Mouse (Mus musculus) midbrain, embryonic 13.5 days (tissue): ENCODE data around the gene Ccl1. TPM values are rescaled to one million over a fixed set of nuclear protein-coding genes. Genes with fewer than 3 reads are reported as not detected.

Experiments
- ATAC-seq: fragments of 200-750 bp; cut with Nextera tagmentation; 2 replicates; pipeline ENCODE4 v1.8.0; 2017; ENCODE audit warnings: mild to moderate bottlenecking, moderate TSS enrichment, moderate library complexity
- H3K27ac ChIP-seq: fragments of 300-500 bp; sonication (generic); 2 replicates; pipeline ENCODE4 v1.5.1; 2015; ENCODE audit warnings: inconsistent platforms, mild to moderate bottlenecking, moderate library complexity
- H3K27me3 ChIP-seq: fragments of 300-500 bp; sonication (generic); 2 replicates; pipeline ENCODE4 v1.6.1; 2015; ENCODE audit warnings: mild to moderate bottlenecking, inconsistent platforms
- H3K36me3 ChIP-seq: fragments of 300-500 bp; sonication (generic); 2 replicates; pipeline ENCODE4 v1.6.1; 2015; ENCODE audit warnings: mild to moderate bottlenecking, inconsistent platforms
- H3K4me1 ChIP-seq: fragments of 300-500 bp; sonication (generic); replicated peaks from 2 replicates; pipeline ENCODE4 v1.6.1; 2015; ENCODE audit warnings: inconsistent platforms
- H3K4me2 ChIP-seq: fragments of 300-500 bp; sonication (generic); replicated peaks from 2 replicates; pipeline ENCODE4 v1.6.1; 2015; ENCODE audit warnings: moderate library complexity, mild to moderate bottlenecking, inconsistent platforms
- H3K4me3 ChIP-seq: fragments of 300-500 bp; sonication (generic); replicated peaks from 2 replicates; pipeline ENCODE4 v1.5.1; 2015; ENCODE audit warnings: mild to moderate bottlenecking, inconsistent platforms
- H3K9ac ChIP-seq: fragments of 300-500 bp; sonication (generic); replicated peaks from 2 replicates; pipeline ENCODE4 v1.6.1; 2015; ENCODE audit warnings: mild to moderate bottlenecking, inconsistent platforms
- H3K9me3 ChIP-seq: fragments of 300-500 bp; sonication (generic); 2 replicates; pipeline ENCODE4 v1.6.1; 2016; ENCODE audit warnings: mild to moderate bottlenecking, inconsistent platforms
- WGBS: fragments of 180-500 bp; shearing (Covaris S2); methylation state at CpG from one replicate; pipeline ENCODE4 v1.1.7; 2015; 5-methylcytosine and 5-hydroxymethylcytosine counted together
- polyA plus RNA-seq: library from polyadenylated mRNA; unstranded; fragments of >200 nt; fragmentation: Nextera tagmentation; extraction: Ambion mirVana; gene quantifications from 2 replicates; pipeline ENCODE4 v1.2.1, GENCODE M21; 2015

Ccl1 gene
- polyA plus RNA-seq, 1 experiment from 2014 or later = 0.35 TPM

GRCm38 (mm10) chr11:82253421-82253820, 52.1 kb downstream of the Ccl1 start:
- no peak overlapping the region for H3K4me2 ChIP-seq
- no peak overlapping the region for H3K9ac ChIP-seq
- no peak overlapping the region for H3K27ac ChIP-seq
- H3K9me3 ChIP-seq = no peaks in the 10 kb centered on the region
- 31% methylated on average over 4 of the region's 4 CpGs for WGBS
- H3K4me3 ChIP-seq = no peak overlapping the region
- peaks cover 21% of the 10 kb centered on the region for H3K27me3 ChIP-seq
- H3K4me1 ChIP-seq = peaks cover 28% of the 10 kb centered on the region
- no peaks in the 10 kb centered on the region for H3K36me3 ChIP-seq
- ATAC-seq = no peak

GRCm38 (mm10) chr11:82251251-82251650, 54.2 kb downstream of the Ccl1 start:
- Histone ChIP-seq H3K9ac (no peak overlapping the region), H3K4me1 (peaks cover 28% of the 10 kb centered on the region), H3K36me3 (no peaks in the 10 kb centered on the region), H3K4me2 (no peak overlapping the region), H3K27me3 (0 out of 2 replicates have a peak, but pooled peaks cover 9% of the 10 kb centered on the region), H3K4me3 (no peak overlapping the region), H3K9me3 (no peaks in the 10 kb centered on the region), H3K27ac (no peak overlapping the region)
- ATAC-seq = no peak
- WGBS = 34% methylated on average over 6 of the region's 6 CpGs

GRCm38 (mm10) chr11:82249945-82250344, 55.5 kb downstream of the Ccl1 start:
- no peak for ATAC-seq
- no peak overlapping the region for H3K9ac ChIP-seq
- peaks cover 21% of the 10 kb centered on the region for H3K4me1 ChIP-seq
- no peak overlapping the region for H3K4me2 ChIP-seq
- no peak overlapping the region for H3K4me3 ChIP-seq
- H3K9me3 ChIP-seq = no peaks in the 10 kb centered on the region
- no peaks in the 10 kb centered on the region for H3K36me3 ChIP-seq
- no peak overlapping the region for H3K27ac ChIP-seq
- H3K27me3 ChIP-seq = 0 out of 2 replicates have a peak, but pooled peaks cover 3% of the 10 kb centered on the region
- WGBS = 67% methylated on average over 6 of the region's 6 CpGs

- no peak overlapping the region for H3K4me3 ChIP-seq
- peak; percentile 57 for ATAC-seq
- no peak overlapping the region for H3K4me2 ChIP-seq
- peaks cover 16% of the 10 kb centered on the region for H3K4me1 ChIP-seq
- 46% methylated on average over 5 of the region's 5 CpGs for WGBS
- H3K27ac ChIP-seq = 0 out of 2 replicates have a peak overlapping the region, but pooled peaks have one; percentile 5
- peaks cover 8% of the 10 kb centered on the region; the same call in 1 of the 2 replicates for H3K27me3 ChIP-seq
- H3K36me3 ChIP-seq = no peaks in the 10 kb centered on the region
- H3K9me3 ChIP-seq = no peaks in the 10 kb centered on the region
- H3K9ac ChIP-seq = no peak overlapping the region
Observed at GRCm38 (mm10) chr11:82237439-82237838, 68.1 kb downstream of the Ccl1 start.

- Histone ChIP-seq H3K4me2 (no peak overlapping the region), H3K4me1 (peaks cover 16% of the 10 kb centered on the region), H3K9me3 (no peaks in the 10 kb centered on the region), H3K36me3 (no peaks in the 10 kb centered on the region), H3K4me3 (no peak overlapping the region), H3K27me3 (peaks cover 16% of the 10 kb centered on the region; the same call in 1 of the 2 replicates), H3K9ac (no peak overlapping the region), H3K27ac (no peak overlapping the region)
- peak; percentile 71; the same call in 1 of the 2 replicates for ATAC-seq
- WGBS = 42% methylated on average over 2 of the region's 2 CpGs
Observed at GRCm38 (mm10) chr11:82235551-82236207, 69.8 kb downstream of the Ccl1 start.

GRCm38 (mm10) chr11:82233991-82234390, 71.5 kb downstream of the Ccl1 start:
- whole genome bisulfite sequencing = 60% methylated on average over 6 of the region's 6 CpGs
- H3K4me3 ChIP-seq = no peak overlapping the region
- H3K4me2 ChIP-seq = no peak overlapping the region
- H3K9ac ChIP-seq = no peak overlapping the region
- no peak overlapping the region for H3K27ac ChIP-seq
- H3K4me1 ChIP-seq = peaks cover 16% of the 10 kb centered on the region
- ATAC-seq = no peak
- H3K36me3 ChIP-seq = no peaks in the 10 kb centered on the region
- H3K27me3 ChIP-seq = peaks cover 26% of the 10 kb centered on the region; the same call in 1 of the 2 replicates
- no peaks in the 10 kb centered on the region for H3K9me3 ChIP-seq

- Histone ChIP-seq H3K4me1 (peaks cover 13% of the 10 kb centered on the region), H3K4me3 (no peak overlapping the region), H3K27me3 (peaks cover 27% of the 10 kb centered on the region), H3K9ac (no peak overlapping the region), H3K27ac (no peak overlapping the region), H3K9me3 (no peaks in the 10 kb centered on the region), H3K36me3 (no peaks in the 10 kb centered on the region), H3K4me2 (no peak overlapping the region)
- ATAC-seq = no peak
- WGBS = 56% methylated on average over 9 of the region's 9 CpGs
Observed at GRCm38 (mm10) chr11:82226976-82227375, 78.5 kb downstream of the Ccl1 start.

GRCm38 (mm10) chr11:82225936-82226335, 79.6 kb downstream of the Ccl1 start:
- 38% methylated on average over 8 of the region's 8 CpGs for WGBS
- peaks cover 27% of the 10 kb centered on the region for H3K27me3 ChIP-seq
- H3K4me3 ChIP-seq = no peak overlapping the region
- peaks cover 13% of the 10 kb centered on the region for H3K4me1 ChIP-seq
- peak; percentile 48; the same call in 1 of the 2 replicates for ATAC-seq
- H3K9ac ChIP-seq = no peak overlapping the region
- H3K36me3 ChIP-seq = no peaks in the 10 kb centered on the region
- 0 out of 2 replicates have a peak overlapping the region, but pooled peaks have one; percentile 30 for H3K27ac ChIP-seq
- H3K4me2 ChIP-seq = no peak overlapping the region
- H3K9me3 ChIP-seq = no peaks in the 10 kb centered on the region

GRCm38 (mm10) chr11:82216531-82216930, 89.0 kb downstream of the Ccl1 start:
- Histone ChIP-seq H3K27me3 (0 out of 2 replicates have a peak, but pooled peaks cover 2% of the 10 kb centered on the region), H3K4me1 (no peaks in the 10 kb centered on the region), H3K9ac (no peak overlapping the region), H3K27ac (no peak overlapping the region), H3K4me3 (no peak overlapping the region), H3K36me3 (no peaks in the 10 kb centered on the region), H3K9me3 (no peaks in the 10 kb centered on the region), H3K4me2 (no peak overlapping the region)
- 29% methylated on average over 2 of the region's 2 CpGs for WGBS
- no peak for ATAC-seq

- Histone ChIP-seq H3K9me3 (no peaks in the 10 kb centered on the region), H3K27me3 (no peaks in the 10 kb centered on the region), H3K27ac (no peak overlapping the region), H3K9ac (no peak overlapping the region), H3K4me2 (no peak overlapping the region), H3K4me3 (no peak overlapping the region), H3K36me3 (no peaks in the 10 kb centered on the region), H3K4me1 (no peaks in the 10 kb centered on the region)
- ATAC-seq = no peak
- WGBS = 85% methylated on average over 4 of the region's 4 CpGs
Observed at GRCm38 (mm10) chr11:82214405-82214804, 91.1 kb downstream of the Ccl1 start.

- WGBS = 95% methylated on average over 2 of the region's 2 CpGs
Observed at GRCm38 (mm10) chr11:82206960-82207488, 98.5 kb downstream of the Ccl1 start.

GRCm38 (mm10) chr11:82205221-82205620, 100.3 kb downstream of the Ccl1 start:
- H3K4me2 ChIP-seq = no peak overlapping the region
- H3K4me1 ChIP-seq = no peaks in the 10 kb centered on the region
- H3K4me3 ChIP-seq = no peak overlapping the region
- 94% methylated on average over 6 of the region's 6 CpGs for WGBS
- no peaks in the 10 kb centered on the region for H3K27me3 ChIP-seq
- ATAC-seq = no peak
- H3K9ac ChIP-seq = no peak overlapping the region
- H3K36me3 ChIP-seq = no peaks in the 10 kb centered on the region
- H3K27ac ChIP-seq = no peak overlapping the region
- no peaks in the 10 kb centered on the region for H3K9me3 ChIP-seq

More at GRCm38 (mm10) chr11:82206960-82207488, 98.5 kb downstream of the Ccl1 start:
- no peak for ATAC-seq
- H3K9me3 ChIP-seq = no peaks in the 10 kb centered on the region
- H3K4me3 ChIP-seq = no peak overlapping the region
- H3K36me3 ChIP-seq = no peaks in the 10 kb centered on the region
- H3K4me2 ChIP-seq = no peak overlapping the region
- no peaks in the 10 kb centered on the region for H3K4me1 ChIP-seq
- no peak overlapping the region for H3K27ac ChIP-seq
- H3K9ac ChIP-seq = no peak overlapping the region
- no peaks in the 10 kb centered on the region for H3K27me3 ChIP-seq
